Mouse (Mus musculus) hindbrain, embryonic 11.5 days (tissue): ENCODE results near the gene Tbc1d9b. TPM values are rescaled to one million over a fixed set of nuclear protein-coding genes. Genes with fewer than 3 reads are reported as not detected.
"Not testable (repeated sequence)": the region's sequence is repeated elsewhere in the genome, so short reads cannot be mapped to it uniquely, and the experiment has no call there.

Experiments used
- ATAC-seq: fragments of 200-750 bp; cut with Nextera tagmentation; 2 replicates; pipeline ENCODE4 v1.8.0; 2017; ENCODE audit warnings: mild to moderate bottlenecking, moderate TSS enrichment, moderate library complexity; ENCODE audit not compliant: low FRiP score
- DNase-seq: peaks from one replicate; pipeline ENCODE4 v3.0.0-alpha.2; 2015; ENCODE audit warnings: low spot score
- H3K27ac ChIP-seq: fragments of 300-500 bp; sonication (generic); 2 replicates; pipeline ENCODE4 v1.5.1; 2014; ENCODE audit warnings: mild to moderate bottlenecking, low read depth, low read length
- H3K27me3 ChIP-seq: fragments of 300-500 bp; sonication (generic); 2 replicates; pipeline ENCODE4 v1.6.1; 2014; ENCODE audit warnings: mild to moderate bottlenecking, low read length, moderate library complexity, mixed read lengths; ENCODE audit not compliant: control insufficient read depth, insufficient read depth
- H3K36me3 ChIP-seq: fragments of 300-500 bp; sonication (generic); 2 replicates; pipeline ENCODE4 v1.6.1; 2014; ENCODE audit warnings: mild to moderate bottlenecking, low read length, moderate library complexity, mixed read lengths; ENCODE audit not compliant: control insufficient read depth, insufficient read depth
- H3K4me1 ChIP-seq: fragments of 300-500 bp; sonication (generic); replicated peaks from 2 replicates; pipeline ENCODE4 v1.6.1; 2014; ENCODE audit warnings: low read length, mixed read lengths; ENCODE audit not compliant: control insufficient read depth, insufficient read depth
- H3K4me2 ChIP-seq: fragments of 300-500 bp; sonication (generic); replicated peaks from 2 replicates; pipeline ENCODE4 v1.6.1; 2014; ENCODE audit warnings: mild to moderate bottlenecking, low read depth, low read length
- H3K4me3 ChIP-seq: fragments of 300-500 bp; sonication (generic); 2 replicates; pipeline ENCODE4 v1.5.1; 2014; ENCODE audit warnings: low read depth, low read length
- H3K9ac ChIP-seq: fragments of 300-500 bp; sonication (generic); 2 replicates; pipeline ENCODE4 v1.6.1; 2014; ENCODE audit warnings: low read depth, low read length
- H3K9me3 ChIP-seq: fragments of 300-500 bp; sonication (generic); 2 replicates; pipeline ENCODE4 v1.6.1; 2016; ENCODE audit warnings: low read length; ENCODE audit not compliant: control insufficient read depth
- WGBS: fragments of 180-500 bp; shearing (Covaris S2); extraction: QIAGEN DNeasy Blood & Tissue Kit; methylation state at CpG from one replicate; pipeline ENCODE4 v1.1.7; 2014; 5-methylcytosine and 5-hydroxymethylcytosine counted together
- polyA plus RNA-seq: library from polyadenylated mRNA; unstranded; fragments of >200 nt; fragmentation: Nextera tagmentation; extraction: Ambion mirVana; gene quantifications from 2 replicates; pipeline ENCODE4 v1.2.1, GENCODE M21; 2014

Gene Tbc1d9b
- polyA plus RNA-seq, 1 experiment from 2014 or later: 22.0 TPM

GRCm38 (mm10) chr11:50099692-50100091, 31.5 kb upstream of the Tbc1d9b start:
- peaks cover 5% of the 10 kb centered on the region; the same call in 1 of the 2 replicates for H3K36me3 ChIP-seq
- DNase-seq: no peak
- no peaks in the 10 kb centered on the region for H3K4me1 ChIP-seq
- no peak overlapping the region for H3K27ac ChIP-seq
- 88% methylated on average over 2 of the region's 2 CpGs for WGBS
- no peak overlapping the region for H3K9ac ChIP-seq
- H3K4me3 ChIP-seq: no peak overlapping the region
- H3K9me3 ChIP-seq: no peaks in the 10 kb centered on the region
- no peak for ATAC-seq
- H3K4me2 ChIP-seq: no peak overlapping the region
- no peaks in the 10 kb centered on the region for H3K27me3 ChIP-seq

- Histone ChIP-seq H3K27me3 (no peaks in the 10 kb centered on the region), H3K9me3 (no peaks in the 10 kb centered on the region), H3K4me1 (no peaks in the 10 kb centered on the region), H3K4me2 (no peak overlapping the region), H3K36me3 (peaks cover 3% of the 10 kb centered on the region; the same call in 1 of the 2 replicates), H3K27ac (no peak overlapping the region), H3K4me3 (no peak overlapping the region), H3K9ac (no peak overlapping the region)
- WGBS: 92% methylated on average over 2 of the region's 2 CpGs
- ATAC-seq (no peak), DNase-seq (no peak)
Measured at GRCm38 (mm10) chr11:50100548-50101307, 30.5 kb upstream of the Tbc1d9b start.

GRCm38 (mm10) chr11:50101962-50102361, 29.2 kb upstream of the Tbc1d9b start:
- 85% methylated on average over 4 of the region's 4 CpGs for WGBS
- H3K27ac ChIP-seq, H3K4me2 ChIP-seq, H3K4me1 ChIP-seq, DNase-seq, H3K27me3 ChIP-seq, H3K36me3 ChIP-seq, H3K4me3 ChIP-seq, ATAC-seq, H3K9me3 ChIP-seq, H3K9ac ChIP-seq: not testable (repeated sequence)

GRCm38 (mm10) chr11:50104016-50104415, 27.2 kb upstream of the Tbc1d9b start:
- no peak for ATAC-seq
- Histone ChIP-seq H3K4me3 (no peak overlapping the region), H3K9me3 (no peaks in the 10 kb centered on the region), H3K36me3 (0 out of 2 replicates have a peak, but pooled peaks cover 2% of the 10 kb centered on the region), H3K27ac (no peak overlapping the region), H3K9ac (no peak overlapping the region), H3K27me3 (no peaks in the 10 kb centered on the region), H3K4me1 (no peaks in the 10 kb centered on the region), H3K4me2 (no peak overlapping the region)
- DNase-seq: no peak
- WGBS: 89% methylated on average over 6 of the region's 6 CpGs

GRCm38 (mm10) chr11:50105237-50105636, 26.0 kb upstream of the Tbc1d9b start:
- Histone ChIP-seq H3K4me3 (no peak overlapping the region), H3K9me3 (no peaks in the 10 kb centered on the region), H3K4me1 (no peaks in the 10 kb centered on the region), H3K36me3 (no peaks in the 10 kb centered on the region), H3K27ac (no peak overlapping the region), H3K4me2 (no peak overlapping the region), H3K9ac (no peak overlapping the region), H3K27me3 (no peaks in the 10 kb centered on the region)
- ATAC-seq (no peak), DNase-seq (no peak)
- WGBS: 90% methylated on average over 5 of the region's 5 CpGs

GRCm38 (mm10) chr11:50106024-50106423, 25.2 kb upstream of the Tbc1d9b start:
- Histone ChIP-seq H3K9me3 (no peaks in the 10 kb centered on the region), H3K9ac (no peak overlapping the region), H3K4me1 (no peaks in the 10 kb centered on the region), H3K4me2 (no peak overlapping the region), H3K36me3 (no peaks in the 10 kb centered on the region), H3K27me3 (no peaks in the 10 kb centered on the region), H3K27ac (no peak overlapping the region), H3K4me3 (no peak overlapping the region)
- no peak for DNase-seq
- ATAC-seq: no peak
- 89% methylated on average over 7 of the region's 7 CpGs for WGBS

- H3K9ac ChIP-seq: no peak overlapping the region
- H3K4me3 ChIP-seq: no peak overlapping the region
- H3K27me3 ChIP-seq: no peaks in the 10 kb centered on the region
- no peaks in the 10 kb centered on the region for H3K4me1 ChIP-seq
- no peak overlapping the region for H3K4me2 ChIP-seq
- no peak for ATAC-seq
- DNase-seq: no peak
- no peaks in the 10 kb centered on the region for H3K36me3 ChIP-seq
- no peaks in the 10 kb centered on the region for H3K9me3 ChIP-seq
- no peak overlapping the region for H3K27ac ChIP-seq
- WGBS: 83% methylated on average over 8 of the region's 8 CpGs
Measured at GRCm38 (mm10) chr11:50108823-50109244, 22.4 kb upstream of the Tbc1d9b start.

GRCm38 (mm10) chr11:50114329-50114728, 16.9 kb upstream of the Tbc1d9b start:
- H3K4me2 ChIP-seq: no peak overlapping the region
- ATAC-seq (peak; percentile 75), DNase-seq (peak; percentile 86)
- 20% methylated on average over 5 of the region's 5 CpGs for WGBS
- no peaks in the 10 kb centered on the region for H3K27me3 ChIP-seq
- H3K36me3 ChIP-seq: no peaks in the 10 kb centered on the region
- H3K4me1 ChIP-seq: no peaks in the 10 kb centered on the region
- no peak overlapping the region for H3K4me3 ChIP-seq
- no peak overlapping the region for H3K27ac ChIP-seq
- no peaks in the 10 kb centered on the region for H3K9me3 ChIP-seq
- H3K9ac ChIP-seq: no peak overlapping the region

- no peaks in the 10 kb centered on the region for H3K36me3 ChIP-seq
- H3K9me3 ChIP-seq: no peaks in the 10 kb centered on the region
- no peak overlapping the region for H3K9ac ChIP-seq
- H3K4me2 ChIP-seq: no peak overlapping the region
- DNase-seq: no peak
- no peak overlapping the region for H3K27ac ChIP-seq
- H3K4me1 ChIP-seq: no peaks in the 10 kb centered on the region
- H3K27me3 ChIP-seq: no peaks in the 10 kb centered on the region
- H3K4me3 ChIP-seq: no peak overlapping the region
- WGBS: 93% methylated on average over 8 of the region's 8 CpGs
- no peak for ATAC-seq
Measured at GRCm38 (mm10) chr11:50122631-50123081, 8.5 kb upstream of the Tbc1d9b start.
